Mouse (Mus musculus): ENCODE measurements at regions not wholly inside any gene's neighbourhood (a gene's known extent, or its start where the extent isn't known, plus 50 kb on each side); places are given as distances from the start of the nearest gene placed in this dataset.
"Not testable (repeated sequence)": the region's sequence is repeated elsewhere in the genome, so short reads cannot be mapped to it uniquely, and the experiment has no call there.

- no peak for DNase-seq (ENCODE audit: inconsistent ontology term)
These were observed 803.9 kb upstream of the Gm10800 start for GRCm38 (mm10) chr2:99470856-99471465.

DNA sequence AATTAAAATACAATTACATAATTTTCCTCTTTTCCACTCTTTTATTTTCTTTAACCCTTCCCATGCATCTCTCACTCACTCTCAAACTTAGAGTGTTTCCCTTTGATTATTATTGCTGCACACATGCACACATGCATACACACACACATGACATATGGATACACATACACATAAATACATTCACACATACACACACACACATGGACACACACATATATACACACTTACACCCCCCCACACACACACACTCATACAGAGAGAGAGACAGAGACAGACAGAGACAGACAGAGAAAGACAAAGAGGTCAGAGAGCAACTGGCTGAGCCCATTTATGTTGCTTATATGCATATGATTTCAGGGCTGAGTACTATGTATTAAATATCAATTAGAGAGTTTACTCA is 764.2 kb upstream of the Gm10800 start:
- no peak for DNase-seq (ENCODE audit: inconsistent ontology term)

DNA sequence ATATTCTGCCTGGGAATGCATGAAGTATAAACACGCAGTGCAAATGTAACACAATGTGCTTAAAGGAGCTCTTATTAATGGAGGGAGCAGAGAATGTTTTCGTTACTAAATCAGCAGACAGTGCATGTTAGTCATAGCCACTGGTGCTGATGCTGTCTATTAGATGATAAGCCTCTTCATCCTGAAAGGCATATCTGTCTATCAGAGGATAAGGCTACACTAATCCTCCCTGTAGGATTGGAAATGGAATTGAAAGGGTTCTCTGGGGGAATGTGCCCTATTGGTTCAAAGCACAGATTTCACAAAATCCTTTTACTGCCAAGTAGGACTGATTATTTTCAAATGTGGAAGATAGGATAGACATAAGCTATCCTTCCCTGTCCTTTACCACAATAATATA is 763.4 kb upstream of the Gm10800 start:
- DNase-seq (ENCODE audit: inconsistent ontology term), result no peak

DNA sequence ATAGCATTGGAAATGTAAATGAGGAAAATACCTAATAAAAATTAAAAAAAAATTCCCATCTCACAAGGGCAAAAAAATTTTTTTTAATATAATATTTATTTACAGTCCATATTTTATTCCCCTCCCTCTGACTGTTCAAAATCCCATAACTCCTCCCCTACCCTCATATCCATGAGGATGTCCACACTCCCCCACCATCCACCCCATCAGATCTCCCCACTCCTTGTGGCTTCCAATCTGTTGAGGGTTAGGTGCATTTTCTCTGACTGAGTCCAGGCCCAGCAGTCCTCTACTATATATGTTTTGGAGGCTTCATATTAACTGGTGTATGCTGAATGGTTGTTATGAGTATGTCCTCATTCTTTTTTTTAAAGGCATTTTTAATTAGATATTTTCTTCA is 754.5 kb upstream of the Gm10800 start:
- DNase-seq (ENCODE audit: inconsistent ontology term), result no peak

- no peak for DNase-seq (ENCODE audit: inconsistent ontology term)
These were observed 742.4 kb upstream of the Gm10800 start for GRCm38 (mm10) chr2:99409483-99409882.

- no peak for DNase-seq (ENCODE audit: inconsistent ontology term)
These were observed 712.6 kb upstream of the Gm10800 start for GRCm38 (mm10) chr2:99379746-99380145.

GRCm38 (mm10) chr2:99363651-99364050 is 696.5 kb upstream of the Gm10800 start:
- not testable (repeated sequence) for DNase-seq (ENCODE audit: inconsistent ontology term)

DNA sequence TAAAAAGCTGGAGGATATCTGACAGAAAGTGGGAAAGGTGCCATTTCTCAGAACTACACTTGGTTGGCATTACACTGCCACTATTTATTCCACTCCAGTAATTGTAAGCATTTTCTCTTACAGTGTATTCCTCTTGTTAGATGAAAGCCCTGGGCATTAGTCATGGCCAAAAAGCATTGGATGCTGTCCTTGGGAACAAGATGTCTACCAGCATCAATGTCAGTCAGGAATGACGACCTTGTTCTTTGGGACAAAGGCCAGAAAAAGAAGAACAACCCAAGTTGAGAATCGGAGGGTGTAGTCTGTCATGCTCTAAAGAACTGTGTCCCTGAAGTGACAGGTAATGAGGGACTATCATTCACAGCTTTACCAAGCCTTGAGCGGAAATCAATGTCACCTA is 662.1 kb upstream of the Gm10800 start:
- peak; percentile 35 for DNase-seq (ENCODE audit: inconsistent ontology term)
